Mouse (Mus musculus) 3T3-L1 (cell line): ENCODE measurements at regions not wholly inside any gene's neighbourhood (a gene's known extent, or its start where the extent isn't known, plus 50 kb on each side); places are given as distances from the start of the nearest gene placed in this dataset.
"Not testable (repeated sequence)": the region's sequence is repeated elsewhere in the genome, so short reads cannot be mapped to it uniquely, and the experiment has no call there.

ENCODE experiments used
- DNase-seq: peaks from one replicate; pipeline ENCODE4 v3.0.0-alpha.2; 2015; ENCODE audit warnings: low read depth, low spot score

DNA sequence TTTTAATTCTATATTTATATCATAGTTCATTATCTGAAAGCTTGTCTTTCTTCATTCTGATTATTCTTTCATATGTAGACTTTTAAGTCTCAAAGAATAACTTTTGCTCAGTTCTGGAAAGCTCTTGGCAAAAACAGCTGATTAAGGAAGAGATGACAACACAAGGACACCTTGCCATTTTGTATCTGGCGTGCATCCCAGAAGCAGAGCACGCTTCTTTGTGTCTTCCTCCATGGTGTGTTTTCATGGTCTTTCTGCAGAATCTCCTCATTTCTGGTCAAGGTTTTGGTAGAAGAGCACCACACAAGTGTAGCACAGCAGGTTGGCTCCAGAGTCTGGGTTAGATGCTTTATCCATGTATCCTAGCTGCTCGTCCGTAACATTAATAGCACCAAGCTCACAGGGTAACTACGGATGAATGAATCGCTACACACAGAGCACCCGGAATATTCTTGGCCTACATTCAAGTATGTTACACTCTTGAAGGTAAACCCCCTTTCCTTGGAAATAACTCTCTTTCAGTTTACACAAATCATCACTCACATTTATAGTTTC, 148.9 kb upstream of the Ddhd1 start:
- no peak for DNase-seq

DNA sequence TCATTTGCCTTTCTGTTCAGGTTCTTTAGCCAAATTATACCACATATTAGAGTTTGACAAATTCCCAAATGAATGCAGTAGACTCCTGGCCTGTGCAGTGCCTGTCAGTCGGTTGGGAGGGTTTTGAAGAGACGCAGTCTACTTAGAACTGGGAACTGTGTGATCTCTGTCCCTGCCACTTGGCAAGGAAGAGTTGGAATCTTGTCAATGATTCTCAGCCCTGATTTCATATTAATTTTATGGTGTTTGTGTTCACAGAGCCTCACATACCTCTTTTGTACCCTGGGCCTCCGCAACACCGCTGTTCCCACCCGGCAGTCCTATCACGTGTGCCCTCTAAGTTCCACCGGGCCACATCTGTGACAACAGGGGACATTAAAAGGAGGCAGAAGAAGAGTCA, 149.8 kb upstream of the Ddhd1 start:
- DNase-seq, result no peak

DNA sequence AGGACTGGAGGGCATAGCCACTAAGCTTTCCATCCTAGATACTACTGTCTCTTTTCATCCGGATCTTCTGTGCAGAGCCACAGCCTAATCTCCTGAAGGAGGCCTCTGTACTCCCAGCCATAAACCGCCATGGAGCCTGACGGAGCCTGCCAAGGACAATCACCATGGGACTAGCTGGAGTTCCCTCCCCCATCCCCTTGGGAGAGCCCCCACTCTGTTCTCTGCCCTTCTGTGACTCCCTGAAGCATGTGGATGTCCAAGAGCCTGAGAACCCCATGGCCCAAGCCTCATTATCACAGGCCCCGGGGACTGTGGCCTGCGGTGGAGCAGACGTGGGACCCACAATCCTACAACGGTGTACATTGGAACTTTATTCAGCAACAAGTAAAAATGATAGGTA, 151.5 kb upstream of the Ddhd1 start:
- DNase-seq, result no peak

DNA sequence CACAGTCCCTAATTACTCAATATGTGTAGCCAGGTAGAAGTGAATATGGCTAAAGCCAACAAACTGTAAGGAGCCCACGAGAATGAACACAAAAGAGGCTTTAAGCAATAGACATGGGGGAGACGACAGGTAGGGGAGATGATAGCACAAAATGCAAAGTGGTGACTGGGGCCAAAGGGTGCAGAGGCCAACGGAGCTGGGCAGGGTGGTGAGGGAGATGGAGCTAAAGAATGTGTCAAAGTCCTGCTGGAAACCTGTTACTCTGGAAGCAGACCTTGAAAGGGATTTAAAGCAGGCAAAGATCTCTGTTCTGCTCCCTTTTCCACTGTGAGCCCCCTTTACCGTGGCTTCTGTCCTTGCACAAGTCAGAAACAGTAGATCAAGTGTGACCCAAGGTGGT, 152.2 kb upstream of the Ddhd1 start:
- no peak for DNase-seq

DNA sequence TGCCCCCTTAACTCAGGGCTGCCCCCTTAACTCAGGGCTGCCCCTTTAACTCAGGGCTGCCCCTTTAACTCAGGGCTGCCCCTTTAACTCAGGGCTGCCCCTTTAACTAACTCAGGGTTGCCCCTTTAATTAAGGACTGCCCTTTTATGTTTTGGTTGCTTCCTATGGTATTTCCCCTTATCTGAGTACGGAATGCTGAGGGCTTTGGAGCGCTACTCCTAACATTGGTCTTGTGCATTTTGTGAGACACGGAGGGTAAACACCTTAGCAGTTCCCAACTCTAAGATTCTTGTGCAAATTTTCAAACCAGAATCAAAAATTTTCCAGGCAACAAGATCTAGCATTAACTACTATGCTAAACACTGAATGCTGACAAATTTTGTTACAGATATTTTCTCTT, 152.7 kb upstream of the Ddhd1 start:
- no peak for DNase-seq

DNA sequence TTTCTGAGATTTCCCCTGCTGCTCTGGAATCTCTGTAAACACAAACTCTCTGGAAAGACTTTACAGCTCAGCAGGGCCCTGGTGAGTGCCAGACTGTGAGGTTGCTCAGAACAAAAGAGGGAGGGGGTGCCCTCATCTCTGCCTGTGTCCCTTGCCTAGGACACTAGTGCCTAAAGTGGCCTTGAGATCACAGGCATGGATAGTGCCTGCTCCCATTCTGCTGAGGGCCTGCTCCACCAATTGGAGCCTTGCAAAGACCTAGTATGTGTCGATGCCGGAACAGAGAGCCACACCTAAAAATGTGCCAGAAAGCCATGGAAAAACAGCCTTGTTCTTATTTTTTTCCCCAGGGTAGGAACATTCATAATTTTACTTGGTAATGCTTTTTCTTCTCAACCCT, 157.7 kb upstream of the Ddhd1 start:
- no peak for DNase-seq

DNA sequence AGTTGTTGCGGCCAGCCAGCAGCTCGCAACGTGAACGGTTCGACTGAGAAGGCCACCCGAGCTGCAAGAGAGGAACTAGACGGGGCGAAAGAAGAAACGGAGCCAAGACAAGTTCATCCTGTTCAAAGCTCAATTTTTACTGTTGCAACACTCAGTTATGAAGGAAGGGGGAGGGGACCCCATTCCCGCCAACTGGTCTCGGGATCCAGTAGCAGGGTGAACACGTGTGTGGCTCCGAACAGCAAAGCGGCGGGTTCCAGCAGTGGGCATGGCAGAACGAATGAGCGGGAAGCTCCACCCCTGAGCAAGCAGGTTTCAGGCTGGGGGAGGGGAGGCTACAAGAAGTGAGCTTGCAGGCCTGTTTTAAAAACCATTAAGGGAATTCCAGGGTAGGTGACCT, 158.7 kb upstream of the Ddhd1 start:
- not testable (repeated sequence) for DNase-seq

DNA sequence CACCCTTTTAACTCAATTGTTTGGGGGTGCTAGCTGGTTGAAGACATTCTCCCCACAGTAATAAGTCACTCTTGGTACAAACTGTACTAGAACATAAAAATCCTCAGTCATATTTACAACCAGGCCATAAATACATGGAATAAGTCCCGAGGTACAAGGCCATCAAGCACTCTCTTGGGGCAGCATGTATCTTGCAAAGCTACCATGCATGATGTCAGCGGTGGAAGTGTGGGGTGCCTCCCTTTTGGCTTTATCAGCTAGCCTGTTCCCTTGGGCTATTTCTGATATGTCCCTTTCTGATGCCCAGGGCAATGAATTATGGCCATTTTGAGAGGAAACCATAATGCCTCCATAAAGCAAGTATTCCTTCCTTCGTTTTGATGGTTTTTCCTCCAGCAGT, 159.8 kb upstream of the Ddhd1 start:
- DNase-seq, result no peak

DNA sequence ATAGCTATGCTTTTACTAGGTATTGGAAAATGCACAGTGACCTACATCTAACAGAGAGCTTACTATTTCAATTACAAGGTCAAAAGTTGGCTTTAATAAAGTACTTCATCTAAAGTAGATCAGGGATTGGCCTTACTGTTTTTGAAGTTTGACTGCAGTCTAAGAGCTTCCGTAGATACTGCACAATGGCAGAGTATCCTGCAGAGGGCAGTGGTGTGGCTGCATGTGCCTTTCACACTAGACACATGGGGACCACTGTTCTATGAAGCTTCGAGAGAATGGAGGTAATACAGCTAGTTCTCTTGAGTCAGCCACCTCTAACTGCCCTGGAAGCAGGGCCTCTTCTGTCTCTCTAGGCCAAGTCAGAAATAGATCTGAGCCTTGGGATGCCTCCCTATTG, 166.7 kb upstream of the Ddhd1 start:
- peak; percentile 12 for DNase-seq

DNA sequence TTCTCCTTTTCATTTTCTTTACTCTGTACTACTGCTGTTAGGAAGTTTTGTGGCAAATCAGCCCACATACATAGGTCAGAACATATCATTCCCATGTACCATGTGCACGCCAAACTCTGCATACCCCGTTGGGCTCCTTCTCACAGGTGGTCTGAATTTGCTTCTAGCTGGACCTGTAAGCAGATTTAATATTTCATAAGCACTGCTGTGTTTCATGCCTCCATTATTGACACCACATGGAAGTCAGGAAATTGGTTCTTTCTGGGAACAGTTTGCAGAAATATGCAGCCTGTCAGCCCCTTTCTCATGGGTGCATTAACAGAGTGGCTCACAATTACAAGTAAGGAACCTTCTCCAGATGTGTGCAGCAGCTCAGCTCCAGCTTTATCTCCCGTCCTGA, 168.1 kb upstream of the Ddhd1 start:
- DNase-seq, result peak; percentile 19

DNA sequence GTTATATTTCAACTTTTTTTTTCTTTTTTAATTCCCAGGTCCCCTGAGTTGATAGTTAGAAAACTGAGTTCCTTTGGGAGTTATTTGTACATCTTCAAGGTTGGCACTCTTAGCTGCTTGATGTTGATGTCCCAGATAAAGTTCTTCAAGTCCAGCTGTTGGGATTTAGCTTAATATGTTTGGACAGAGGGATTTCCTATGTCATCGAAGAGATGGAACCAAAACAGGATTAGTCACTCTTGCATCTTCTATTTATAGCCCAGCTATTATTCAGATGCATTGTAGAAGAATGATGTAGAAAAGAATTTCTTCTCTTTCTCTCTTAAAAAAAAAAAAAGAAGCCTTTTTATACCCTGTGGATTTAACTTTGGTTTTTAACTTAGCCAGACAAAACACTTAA, 169.2 kb upstream of the Ddhd1 start:
- peak; percentile 52 for DNase-seq

DNA sequence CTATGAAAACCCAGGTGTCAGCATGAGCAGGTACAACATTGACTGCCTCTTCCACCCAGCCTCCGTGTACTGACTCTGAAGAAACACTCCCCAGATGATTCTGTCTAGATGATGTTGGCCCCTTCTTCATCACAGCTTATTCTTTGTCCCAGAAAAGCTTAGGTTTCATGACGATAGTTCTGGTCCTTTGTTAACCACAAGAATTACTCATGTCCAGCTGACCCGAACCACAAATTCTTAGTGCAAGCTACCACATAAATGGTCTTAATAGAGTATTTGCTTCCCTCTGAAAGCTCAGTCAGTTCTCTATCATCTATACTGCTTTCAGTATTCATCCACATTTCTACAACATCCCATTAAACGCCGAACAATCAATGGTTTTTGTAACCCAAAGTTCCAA, 172.5 kb upstream of the Ddhd1 start:
- peak; percentile 61 for DNase-seq

DNA sequence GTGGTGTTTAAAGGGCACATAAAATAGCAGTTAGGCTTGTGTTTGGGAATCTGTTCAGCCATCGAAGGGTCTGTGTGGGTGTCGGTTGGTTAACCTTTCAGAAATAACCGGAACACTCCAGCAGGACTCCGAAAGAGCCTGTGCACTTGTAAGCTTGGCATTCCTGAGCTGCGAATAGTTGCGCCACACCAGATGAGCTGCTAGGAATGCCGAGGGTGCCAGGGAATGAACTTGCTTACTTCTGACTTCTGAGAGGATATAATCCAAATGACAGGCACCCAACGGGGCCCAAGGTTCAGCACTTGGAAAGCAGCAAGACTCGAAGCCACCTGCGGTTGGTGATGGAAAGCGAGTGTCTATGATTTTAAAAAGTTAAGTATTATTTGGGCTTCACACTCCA, 179.1 kb upstream of the Ddhd1 start:
- DNase-seq, result peak; percentile 16

DNA sequence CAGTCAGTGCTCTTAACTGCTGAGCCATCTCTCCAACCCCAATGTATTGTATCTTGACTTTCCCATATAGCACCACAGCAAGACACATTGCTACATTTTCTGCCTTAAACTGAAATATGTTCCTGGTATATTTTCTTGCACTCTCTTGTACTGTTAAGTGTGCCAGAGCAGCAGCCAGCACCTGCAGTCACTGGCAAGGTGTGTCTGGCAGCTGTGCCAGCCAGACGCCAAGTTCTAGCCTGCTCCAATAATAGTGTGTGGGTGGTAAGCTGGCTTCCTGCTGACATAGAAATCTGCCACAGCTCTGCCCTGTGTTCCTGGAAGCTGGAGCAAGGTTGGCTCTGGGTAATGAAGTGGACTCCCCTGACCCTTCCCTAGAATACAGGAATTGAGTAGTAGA, 185.9 kb upstream of the Ddhd1 start:
- no peak for DNase-seq

DNA sequence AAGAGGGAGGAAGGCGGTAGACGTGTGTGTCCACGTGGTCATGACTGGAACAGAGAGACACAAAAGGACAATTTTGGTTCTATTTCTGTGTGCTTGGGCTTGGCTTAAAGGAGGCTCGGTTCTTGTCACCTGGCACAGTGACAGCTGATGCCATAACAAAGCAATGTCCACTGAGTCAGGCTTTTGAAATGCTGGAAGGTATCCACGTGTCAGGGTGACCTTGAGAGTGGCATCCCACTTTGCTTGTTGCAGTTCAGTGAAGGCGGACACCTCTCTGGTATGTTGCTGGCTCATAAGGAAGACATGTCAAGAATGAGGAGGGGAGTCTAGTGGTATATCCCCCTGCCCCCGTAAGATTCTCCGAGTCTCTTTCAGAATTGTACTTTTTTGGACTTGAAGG, 192.6 kb upstream of the Ddhd1 start:
- peak; percentile 70 for DNase-seq

DNA sequence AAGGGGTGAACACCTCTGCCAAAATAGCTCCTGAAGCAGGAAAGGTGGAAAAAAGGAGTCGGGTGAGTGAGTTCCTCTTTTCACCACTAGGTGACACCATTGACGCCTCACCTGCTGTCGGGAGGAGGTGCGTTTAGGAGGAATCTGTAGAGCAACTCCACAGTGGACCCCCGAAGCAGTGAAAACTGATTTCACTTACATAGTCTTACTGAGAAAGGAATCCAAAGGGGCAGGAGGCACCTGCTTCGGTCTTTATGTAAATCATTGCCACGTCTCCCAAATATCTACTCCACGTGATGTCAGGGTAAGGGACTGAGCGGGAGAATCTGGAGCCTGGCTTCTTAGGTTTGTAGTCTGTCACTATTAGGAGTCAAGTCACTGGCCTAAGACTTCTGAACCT, 220.5 kb upstream of the Ddhd1 start:
- peak; percentile 58 for DNase-seq

DNA sequence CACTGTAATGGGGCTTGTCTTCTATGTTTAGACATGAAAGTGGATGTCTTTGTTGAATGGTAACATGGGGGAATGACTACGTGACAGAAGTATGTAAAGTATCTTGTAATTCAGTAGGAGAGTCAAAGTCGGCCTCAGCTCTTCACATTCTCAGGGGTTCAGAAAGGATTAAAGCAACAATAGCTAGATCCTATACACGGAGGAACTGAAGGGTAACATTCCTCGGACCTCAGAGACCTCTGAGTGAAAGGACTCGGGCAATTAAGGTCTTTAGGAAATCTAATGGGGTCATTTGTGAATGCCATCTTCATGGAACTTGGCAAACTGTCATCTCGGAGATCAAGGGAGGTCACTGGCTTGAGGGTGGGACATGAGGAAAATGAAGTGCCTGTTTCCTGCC, 262.8 kb upstream of the Ddhd1 start:
- peak; percentile 44 for DNase-seq

DNA sequence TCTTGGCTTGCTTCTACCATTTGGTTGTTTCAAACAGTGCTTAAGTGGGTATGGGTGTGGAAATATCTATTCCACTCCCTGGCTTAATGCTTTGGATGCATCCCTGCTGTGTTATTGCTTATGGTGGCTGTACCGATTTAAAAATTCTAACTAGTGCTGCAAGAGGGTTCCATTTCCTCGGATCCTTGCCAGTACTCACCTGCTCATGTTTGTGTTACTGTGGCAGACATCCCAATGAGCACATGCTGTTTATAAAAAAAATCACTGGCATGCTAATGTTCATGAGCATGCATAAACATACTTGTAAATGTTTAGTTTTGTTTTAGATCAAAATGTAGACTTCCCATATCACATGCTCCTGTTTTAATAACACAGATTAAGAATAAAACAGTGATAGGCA, 285.6 kb upstream of the Ddhd1 start:
- no peak for DNase-seq

DNA sequence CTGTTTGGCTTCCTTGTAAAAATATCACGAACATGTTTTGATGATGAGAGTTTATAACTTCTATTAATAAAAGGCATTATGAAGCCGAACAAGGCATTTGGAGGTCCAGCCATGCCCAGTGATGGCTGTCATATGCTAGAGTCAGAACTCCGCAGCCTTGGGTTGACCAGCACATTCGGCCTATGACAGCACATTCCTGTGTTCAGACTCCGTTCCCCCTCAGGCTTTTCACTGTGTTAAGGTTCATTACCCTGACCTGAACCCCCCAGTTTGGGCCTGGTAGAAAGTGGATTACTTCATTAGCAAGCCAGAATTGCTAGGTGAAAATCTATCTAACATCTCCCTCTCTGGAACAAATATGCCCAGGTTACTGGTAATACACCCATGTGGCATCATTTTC, 286.2 kb upstream of the Ddhd1 start:
- DNase-seq, result no peak

DNA sequence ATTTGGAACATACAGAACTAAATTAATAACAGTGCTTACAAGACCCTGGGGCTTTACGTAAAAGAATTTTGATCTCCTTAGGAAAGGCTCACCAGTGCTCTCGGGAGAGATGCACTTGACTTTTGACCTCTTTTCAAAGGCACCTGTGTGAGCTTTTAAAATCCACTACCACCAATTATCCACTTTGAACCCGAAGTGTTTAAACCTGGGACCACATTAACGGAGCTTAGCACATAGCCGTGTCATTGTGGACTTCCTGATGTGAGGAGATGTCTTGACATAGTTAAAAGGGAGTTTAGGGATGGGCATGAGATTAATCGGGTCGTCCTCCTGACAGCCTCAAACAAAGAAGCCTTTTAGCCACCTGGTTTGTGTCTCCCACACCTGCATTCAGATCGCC, 286.6 kb upstream of the Ddhd1 start:
- no peak for DNase-seq

DNA sequence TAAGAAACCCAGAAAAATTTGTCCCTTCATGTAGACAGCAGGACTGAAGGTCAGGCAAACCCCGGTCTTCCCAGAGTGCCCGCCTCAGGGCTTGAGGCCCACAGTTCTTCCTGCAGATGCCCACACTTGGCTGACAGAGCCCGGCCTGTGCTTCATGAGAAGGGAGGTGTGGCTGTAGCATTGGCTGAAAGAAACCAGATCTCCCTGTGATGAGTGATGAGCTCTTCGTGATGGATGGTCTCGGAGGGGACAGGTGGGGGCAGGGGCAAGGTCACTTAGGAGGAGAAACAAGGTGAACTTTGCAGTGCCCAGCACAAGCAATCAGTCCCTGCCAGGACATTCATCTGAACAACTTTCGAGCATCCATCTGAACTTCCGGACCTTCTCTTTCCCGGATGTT, 298.7 kb upstream of the Ddhd1 start:
- DNase-seq, result no peak

DNA sequence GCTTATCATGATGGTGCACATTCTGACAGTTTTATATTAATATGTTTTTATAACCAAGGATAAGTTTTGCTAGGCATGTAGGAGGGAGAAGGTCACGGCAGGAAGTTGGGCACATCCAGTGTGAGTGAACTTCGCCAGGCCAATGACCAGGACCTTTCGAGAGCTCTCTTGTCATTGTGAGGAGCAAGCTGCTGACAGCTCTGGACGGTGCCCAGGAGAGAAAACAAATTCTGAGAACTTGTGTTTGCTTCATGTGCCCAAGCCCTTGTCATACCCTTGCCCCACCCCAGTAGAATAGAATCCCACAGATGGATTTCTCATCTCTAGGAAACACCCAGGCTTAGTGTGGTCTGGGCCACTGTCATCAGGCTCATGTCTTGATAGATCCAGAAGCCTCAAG, 304.5 kb upstream of the Ddhd1 start:
- no peak for DNase-seq

DNA sequence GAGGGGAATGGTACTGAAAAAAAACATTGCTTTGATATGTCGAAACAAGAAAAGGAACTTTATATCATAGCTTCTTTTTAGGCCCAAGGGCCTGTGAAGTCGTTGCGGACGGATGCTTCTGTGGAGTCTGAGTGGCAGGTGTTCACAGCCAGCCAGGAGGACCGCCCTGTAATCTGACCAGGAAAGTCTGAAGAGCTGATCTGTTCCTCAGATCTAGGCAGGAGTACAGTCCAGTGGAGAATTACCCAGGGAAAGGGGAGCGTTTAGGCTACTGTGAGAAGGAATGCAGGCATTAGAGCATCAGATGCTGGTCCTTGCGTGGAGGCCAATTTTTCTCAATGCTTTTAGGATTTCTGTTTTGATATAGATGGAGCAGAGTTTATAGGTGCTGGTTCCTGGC, 306.1 kb upstream of the Ddhd1 start:
- DNase-seq, result no peak

DNA sequence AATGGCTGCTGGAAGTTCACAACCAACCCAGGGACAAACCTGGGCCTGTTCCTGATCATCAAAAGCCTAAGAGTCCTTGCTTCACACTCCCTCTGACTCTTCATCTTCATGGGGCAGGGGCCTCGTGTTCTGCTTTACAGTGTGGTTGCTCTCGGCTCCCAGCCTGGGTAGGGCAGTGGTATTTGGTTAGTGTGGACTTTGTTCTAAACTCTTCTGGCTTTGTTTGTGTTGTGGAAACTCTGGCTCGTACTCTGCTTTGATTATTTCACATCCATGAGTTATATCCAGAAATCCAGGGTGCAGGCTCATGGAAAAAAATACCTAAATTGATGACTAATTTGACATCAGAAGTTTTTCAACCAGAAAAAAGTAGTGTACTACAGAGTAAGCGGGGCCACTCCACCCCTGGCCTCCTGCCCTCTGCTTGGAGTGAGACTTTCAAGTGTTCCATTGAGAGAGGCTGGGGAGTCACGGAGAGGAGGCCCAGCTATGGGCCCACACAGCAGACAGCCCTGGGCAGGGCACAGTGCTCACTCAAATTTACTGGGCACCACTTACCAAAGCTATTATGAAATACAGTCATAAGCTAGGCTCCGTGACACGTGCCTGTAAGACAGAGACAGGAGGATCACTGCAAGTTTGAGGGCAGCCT, 325.4 kb upstream of the Ddhd1 start:
- DNase-seq, result no peak
